ENCODE assay signal across 27 mouse cellular contexts in genomic region chr1:89976411-89976810, GRCm38 (mm10). TPM values are rescaled to one million over a fixed set of nuclear protein-coding genes. Genes with fewer than 3 reads are reported as not detected.
"Had no signal": no experiment of that assay in that cellular context is flagged by ENCODE, and none has a peak within 500 bp of the region (broad histone marks: within the 10 kb centered on the region; RNA-seq: fewer than 3 reads in every experiment).

No protein-coding gene starts in this region.

- ATAC-seq: liver, postnatal 0 days; lung, postnatal 0 days; midbrain, embryonic 15.5 days had no signal

- H3K36me3 ChIP-seq: kidney, embryonic 15.5 days; limb, embryonic 12.5 days; limb, embryonic 15.5 days; midbrain, embryonic 12.5 days; midbrain, embryonic 15.5 days; neural tube, embryonic 12.5 days; neural tube, embryonic 15.5 days had no signal

- H3K4me1 ChIP-seq: kidney, embryonic 15.5 days; limb, embryonic 12.5 days; limb, embryonic 15.5 days; midbrain, embryonic 12.5 days; midbrain, embryonic 15.5 days; neural tube, embryonic 12.5 days; neural tube, embryonic 15.5 days had no signal

- DNase-seq: kidney, adult 8-10 months; kidney, postnatal 25 days; layer of hippocampus, postnatal 36 days; liver, postnatal 0 days; lung, embryonic 14.5 days; right cerebral cortex, adult 18-20 months; right cerebral cortex, postnatal 14 days; right cerebral cortex, postnatal 4 days; thymus, postnatal 36 days had no signal

- H3K9me3 ChIP-seq: kidney, embryonic 15.5 days; limb, embryonic 12.5 days; limb, embryonic 15.5 days; midbrain, embryonic 12.5 days; midbrain, embryonic 15.5 days; neural tube, embryonic 12.5 days; neural tube, embryonic 15.5 days had no signal

- H3K4me3 ChIP-seq: kidney, embryonic 15.5 days; layer of hippocampus, adult 2 months; left cerebral cortex, adult 2 months; limb, embryonic 12.5 days; limb, embryonic 15.5 days; midbrain, embryonic 12.5 days; midbrain, embryonic 15.5 days; neural tube, embryonic 12.5 days; neural tube, embryonic 15.5 days had no signal

- H3K27ac ChIP-seq: kidney, embryonic 15.5 days; layer of hippocampus, adult 2 months; left cerebral cortex, adult 2 months; limb, embryonic 12.5 days; limb, embryonic 15.5 days; liver, embryonic 14.5 days; macrophage; midbrain, embryonic 12.5 days; midbrain, embryonic 15.5 days; neural tube, embryonic 12.5 days; neural tube, embryonic 15.5 days; stomach, postnatal 0 days had no signal

- H3K9ac ChIP-seq: kidney, embryonic 15.5 days; limb, embryonic 12.5 days; limb, embryonic 15.5 days; liver, embryonic 14.5 days; liver, postnatal 0 days; lung, embryonic 14.5 days; midbrain, embryonic 12.5 days; midbrain, embryonic 15.5 days; neural tube, embryonic 12.5 days; neural tube, embryonic 15.5 days had no signal

- H3K27me3 ChIP-seq: neural tube, embryonic 12.5 days had no signal

- H3K4me2 ChIP-seq: kidney, embryonic 15.5 days; limb, embryonic 12.5 days; limb, embryonic 15.5 days; liver, embryonic 11.5 days; lung, embryonic 14.5 days; midbrain, embryonic 12.5 days; midbrain, embryonic 15.5 days; neural tube, embryonic 12.5 days; neural tube, embryonic 15.5 days had no signal

RNA-seq across cellular contexts. Expression of gene Asb18, which starts 38.1 kb away (rescaled TPM):
- polyA plus RNA-seq: large intestine, adult 2 months; liver, embryonic 11.5 days; liver, embryonic 14.5 days; liver, postnatal 0 days; lung, embryonic 14.5 days; lung, postnatal 0 days; macrophage; stomach, embryonic 14.5 days; stomach, postnatal 0 days; thymus, postnatal 0 days had no signal

RNA-seq across cellular contexts. Expression of gene Gbx2, which starts 45.4 kb away (rescaled TPM):
- polyA plus RNA-seq: limb, embryonic 12.5 days; stomach, embryonic 14.5 days; stomach, postnatal 0 days; urinary bladder, adult 2 months had no signal
